Mouse (Mus musculus) cerebellum, adult 11 months (tissue): Measurements from ENCODE around the gene Fam83c.

Experiments
- DNase-seq: peaks from one replicate; pipeline ENCODE4 v3.0.0; 2022

Fam83c gene

DNA sequence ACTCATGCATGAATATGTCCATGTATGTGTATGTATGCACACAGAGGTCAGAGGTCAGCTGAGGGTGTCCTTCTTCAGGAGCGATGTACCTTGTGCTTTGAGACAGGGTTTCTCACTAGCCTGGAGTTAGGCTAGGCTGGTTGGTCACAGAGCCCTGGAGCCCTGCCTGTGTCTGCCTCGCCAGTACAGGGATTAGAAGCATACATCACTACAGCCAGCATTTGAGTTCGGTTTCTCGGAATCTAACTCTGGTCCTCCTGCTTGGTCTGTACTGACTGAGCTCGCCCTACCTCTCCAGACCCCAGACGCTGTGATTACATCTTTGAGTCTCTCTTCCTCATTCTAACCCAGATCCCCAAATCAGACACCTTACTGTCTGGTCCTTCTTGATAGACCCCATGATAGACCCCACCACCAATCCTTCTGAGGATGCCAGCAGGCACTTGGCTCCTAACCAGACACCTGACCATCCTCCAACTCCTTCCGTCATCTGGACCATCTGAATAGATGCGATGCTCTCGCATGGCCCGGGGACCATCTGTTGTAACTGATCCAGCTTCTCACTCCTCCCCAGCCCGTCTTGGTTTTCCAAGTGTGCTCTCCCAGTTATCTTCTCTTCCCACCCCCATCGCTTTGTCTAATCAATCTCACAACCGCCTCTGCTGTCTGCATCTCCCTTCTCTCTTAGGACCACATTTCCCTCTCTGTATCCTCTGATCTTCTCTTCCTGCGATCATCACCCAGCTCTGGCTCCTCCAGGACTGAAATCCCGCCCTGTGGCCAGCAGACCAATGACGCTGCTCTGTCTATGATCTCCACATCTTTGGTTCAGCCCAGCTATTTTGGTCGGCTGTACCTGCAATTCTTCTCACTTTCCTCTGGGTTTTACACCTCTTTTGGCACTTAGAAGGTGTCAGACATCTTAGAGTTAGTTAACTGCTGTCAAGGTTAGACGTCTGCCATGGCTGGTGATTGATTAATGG, 46.4 kb downstream of the Fam83c start:
- DNase-seq = peak; percentile 53

DNA sequence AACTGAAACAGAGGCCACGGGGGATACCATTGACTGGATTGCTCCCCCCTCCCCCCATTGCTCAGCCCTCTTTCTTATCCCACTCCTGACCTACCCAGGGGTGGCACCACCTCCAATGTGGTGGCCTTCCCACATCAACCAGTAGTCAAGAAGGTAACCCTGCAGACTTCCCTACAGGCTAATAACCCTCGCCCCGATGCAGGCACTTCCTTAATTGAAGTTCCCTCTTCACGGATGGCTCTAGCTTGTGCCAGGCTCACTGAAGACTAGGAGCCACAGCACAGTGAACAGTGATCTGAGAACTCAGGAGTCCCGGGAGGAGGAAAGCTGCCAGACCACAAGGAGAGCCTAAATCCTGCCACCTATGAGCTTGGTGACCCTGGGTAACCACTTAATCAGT, 47.7 kb downstream of the Fam83c start:
- no peak for DNase-seq

DNA sequence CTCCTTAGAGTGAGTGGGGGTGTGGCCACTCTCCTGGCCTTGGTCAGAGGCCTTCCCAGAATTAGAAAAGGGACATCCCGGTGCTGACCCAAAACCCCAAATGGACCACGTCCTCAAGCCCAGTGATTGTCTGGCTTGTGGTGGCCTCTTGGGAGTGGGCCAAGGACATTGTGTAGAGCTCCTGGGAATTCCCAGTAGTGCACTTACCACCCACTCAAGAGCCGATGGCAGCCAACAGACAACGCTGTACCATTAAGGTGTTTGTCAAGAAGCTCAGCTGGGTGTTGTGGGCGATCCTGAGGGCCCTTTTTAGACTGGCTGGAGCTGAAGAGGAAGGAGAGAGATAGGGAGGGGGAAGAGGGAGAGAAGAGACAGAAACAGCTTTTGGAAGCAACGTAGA, 50.1 kb downstream of the Fam83c start:
- DNase-seq = peak; percentile 47

DNA sequence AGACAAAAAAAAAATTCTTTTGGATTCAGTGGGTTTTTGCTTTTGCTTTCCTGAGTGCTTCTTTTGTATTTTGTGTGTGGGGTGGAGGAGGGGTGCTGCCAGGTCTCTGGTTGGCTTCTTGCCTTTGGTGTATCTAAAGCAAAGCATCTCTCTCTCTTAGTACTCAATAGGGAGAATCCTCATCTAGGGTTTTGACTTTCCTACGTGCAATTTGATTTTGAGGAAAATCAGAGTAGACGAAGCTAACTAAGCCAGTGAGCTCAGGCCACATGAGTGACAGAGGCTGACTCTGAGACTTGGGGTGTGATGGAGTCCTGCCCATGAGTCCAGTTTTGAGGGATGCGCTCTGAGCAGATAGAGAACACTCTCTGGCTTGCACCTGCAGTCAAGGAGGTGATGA, 55.1 kb downstream of the Fam83c start:
- DNase-seq = no peak

DNA sequence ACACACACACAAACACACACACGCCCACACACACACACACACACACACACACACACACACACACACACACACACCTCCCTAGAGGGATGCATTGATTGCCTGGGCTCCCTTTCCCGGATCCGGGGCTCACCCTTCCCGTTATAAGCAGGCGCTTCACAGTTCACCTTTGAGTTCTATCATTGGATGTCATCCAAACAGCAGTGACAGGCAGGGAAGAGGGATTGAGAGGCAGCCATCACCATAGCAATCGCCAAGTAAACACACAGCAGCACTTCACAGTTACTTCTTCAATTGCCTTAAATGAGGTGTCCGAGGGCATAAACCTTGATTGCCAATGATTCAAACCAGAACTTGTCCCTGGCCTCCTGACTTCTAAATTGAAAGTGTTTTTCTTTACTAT, 55.6 kb downstream of the Fam83c start:
- DNase-seq = no peak

DNA sequence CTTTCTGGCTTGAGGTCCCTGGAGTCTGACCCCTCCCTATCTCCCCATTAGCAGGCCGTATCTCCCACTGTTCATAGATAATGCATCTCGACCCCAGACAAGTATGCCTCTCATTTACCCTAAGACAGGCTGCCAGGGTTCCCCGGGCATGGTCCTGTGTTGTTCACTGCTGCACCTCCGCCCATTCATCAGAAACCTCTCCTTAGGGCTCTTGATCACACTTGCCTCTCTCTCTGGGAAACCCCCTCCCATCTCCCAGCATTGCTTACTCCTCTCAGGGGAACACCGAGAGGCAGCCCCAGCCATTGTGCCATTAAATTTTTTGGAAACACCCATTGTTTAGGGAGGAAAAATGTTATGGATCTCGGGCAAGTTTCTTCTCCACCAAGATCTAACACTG, 56.6 kb downstream of the Fam83c start:
- DNase-seq = no peak

DNA sequence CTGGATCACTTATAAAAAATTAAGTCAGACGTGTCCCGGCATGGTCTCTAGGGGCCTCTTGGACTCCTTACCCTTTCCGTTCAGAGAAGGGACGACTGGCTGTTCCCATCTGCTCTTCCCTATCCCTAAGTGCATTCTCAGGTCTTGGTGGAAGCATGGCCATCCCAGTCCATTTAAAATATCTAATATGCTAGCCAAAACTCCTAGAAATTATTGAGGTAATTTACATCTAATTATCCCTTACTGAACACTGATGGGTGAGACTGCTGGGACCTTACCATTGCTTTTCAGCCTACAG, 57.0 kb downstream of the Fam83c start:
- no peak for DNase-seq
